ENCODE assay signal across 8 mouse cellular contexts in genomic region chr12:84191770-84192169, GRCm38 (mm10). TPM values are rescaled to one million over a fixed set of nuclear protein-coding genes. Genes with fewer than 3 reads are reported as not detected.
A peak's percentile ranks its signal among the peaks of the same experiment; 100 is the strongest.
DNase-seq lines count a peak whose midpoint lies in the region; ATAC-seq and TF ChIP-seq lines count a peak whose summit lies in the region.

No protein-coding gene starts in this region.

- DNase-seq in gastrocnemius, adult 2 months = no peak
- no peak for DNase-seq in gastrocnemius, adult 18-20 months (ENCODE audit: low spot score)
- no peak for DNase-seq in thymus, postnatal 14 days
- DNase-seq in urinary bladder, postnatal 14 days (ENCODE audit: low spot score) = no peak
- DNase-seq in left cerebral cortex, postnatal 25 days (ENCODE audit: low spot score in 2 of 2) = no peak

- WGBS in forebrain, embryonic 16.5 days = 16% methylated on average over 5 of the region's 5 CpGs
- 16% methylated on average over 5 of the region's 5 CpGs for WGBS in liver, embryonic 16.5 days (ENCODE audit: insufficient replicate concordance)

- H3K27me3 ChIP-seq in E14TG2a.4 (ENCODE audit: insufficient read depth, low read length) = peaks cover 15% of the 10 kb centered on the region
- H3K27me3 ChIP-seq in forebrain, embryonic 16.5 days (replicated peaks; ENCODE audit: control insufficient read depth, insufficient read depth, low read length) = no peaks in the 10 kb centered on the region
- H3K27me3 ChIP-seq in liver, embryonic 16.5 days (ENCODE audit: control insufficient read depth, insufficient read depth, low read depth, low read length) = no peaks in the 10 kb centered on the region

- H3K9ac ChIP-seq in forebrain, embryonic 16.5 days (replicated peaks; ENCODE audit: low read depth, low read length) = peak overlapping the region; percentile 85
- H3K9ac ChIP-seq in liver, embryonic 16.5 days (ENCODE audit: low read depth, low read length) = peak overlapping the region; percentile 97

- no peak for TF ChIP-seq CTCF in gastrocnemius, adult 2 months (IDR thresholded peaks at IDR 0.05)
- no peak for TF ChIP-seq CTCF in E14TG2a.4 (conservative IDR thresholded peaks at IDR 0.05; ENCODE audit: low read length)

- H3K4me3 ChIP-seq in gastrocnemius, adult 2 months = peak overlapping the region; percentile 96
- H3K4me3 ChIP-seq in E14TG2a.4 (replicated peaks; ENCODE audit: low read length) = peak overlapping the region; percentile 89
- H3K4me3 ChIP-seq in forebrain, embryonic 16.5 days (replicated peaks; ENCODE audit: low read length) = peak overlapping the region; percentile 63
- peak overlapping the region; percentile 76 for H3K4me3 ChIP-seq in liver, embryonic 16.5 days (ENCODE audit: low read depth, low read length)

- H3K4me1 ChIP-seq in E14TG2a.4 (replicated peaks; ENCODE audit: low read depth, low read length) = peaks cover 83% of the 10 kb centered on the region
- H3K4me1 ChIP-seq in forebrain, embryonic 16.5 days (replicated peaks; ENCODE audit: control insufficient read depth, insufficient read depth, low read length) = peaks cover 63% of the 10 kb centered on the region
- H3K4me1 ChIP-seq in liver, embryonic 16.5 days (ENCODE audit: control insufficient read depth, low read depth, low read length) = peaks cover 71% of the 10 kb centered on the region

- peak overlapping the region; percentile 85 for H3K4me2 ChIP-seq in forebrain, embryonic 16.5 days (ENCODE audit: low read length)
- peak overlapping the region; percentile 86 for H3K4me2 ChIP-seq in liver, embryonic 16.5 days (ENCODE audit: low read depth, low read length)

- peaks cover 21% of the 10 kb centered on the region for H3K36me3 ChIP-seq in E14TG2a.4 (ENCODE audit: insufficient read depth, low read length)
- no peaks in the 10 kb centered on the region for H3K36me3 ChIP-seq in forebrain, embryonic 16.5 days (ENCODE audit: control insufficient read depth, insufficient read depth)
- H3K36me3 ChIP-seq in liver, embryonic 16.5 days (ENCODE audit: control insufficient read depth, insufficient read depth) = peaks cover 7% of the 10 kb centered on the region

- peak overlapping the region; percentile 97 for H3K27ac ChIP-seq in gastrocnemius, adult 2 months
- no peak overlapping the region for H3K27ac ChIP-seq in forebrain, embryonic 16.5 days (ENCODE audit: low read length)
- peak overlapping the region; percentile 98 for H3K27ac ChIP-seq in liver, embryonic 16.5 days (ENCODE audit: low read length)

- intact Hi-C loops in gastrocnemius, adult 2 months (cut with DNase I) = loop anchor here (2.0 kb wide), 1 partner anchor 15 kb away; no protein-coding TSS in a partner anchor
- intact Hi-C loops in left cerebral cortex, postnatal 25 days (cut with DNase I) = loop anchor here (2.0 kb wide), 1 partner anchor 15 kb away; no protein-coding TSS in a partner anchor

- no peaks in the 10 kb centered on the region for H3K9me3 ChIP-seq in E14TG2a.4 (ENCODE audit: low read length)
- H3K9me3 ChIP-seq in forebrain, embryonic 16.5 days (ENCODE audit: control insufficient read depth, low read length) = no peaks in the 10 kb centered on the region
- H3K9me3 ChIP-seq in liver, embryonic 16.5 days (replicated peaks; ENCODE audit: control insufficient read depth, low read length) = no peaks in the 10 kb centered on the region

- ATAC-seq in forebrain, embryonic 16.5 days = no peak
- ATAC-seq in liver, embryonic 16.5 days (ENCODE audit: low read depth) = peak; percentile 25; the same call in 1 of the 2 replicates

RNA-seq across cellular contexts. Expression of gene Elmsan1, which starts 26.9 kb away (rescaled TPM):
- total RNA-seq in gastrocnemius, adult 2 months (2021) = 10 to 100 TPM; 10.2 to 11.9 TPM
- total RNA-seq in gastrocnemius, adult 18-20 months (2021) = 10 to 100 TPM in 1 of 2 experiments, 1 to 10 TPM in 1; 6.9 to 10.9 TPM
- 3.8 and 4.4 TPM in 2 replicates for polyA plus RNA-seq in forebrain, embryonic 16.5 days (2015; fragmentation: Nextera tagmentation; extraction: Ambion mirVana)
- polyA plus RNA-seq in liver, embryonic 16.5 days (2015; fragmentation: Nextera tagmentation; extraction: Ambion mirVana) = 6.9 and 7.8 TPM in 2 replicates
- total RNA-seq in left cerebral cortex, postnatal 25 days (2021) = 10 to 100 TPM; 15.0 to 15.7 TPM

RNA-seq across cellular contexts. Expression of gene Pnma1, which starts 43.5 kb away (rescaled TPM):
- total RNA-seq in gastrocnemius, adult 2 months (2021) = under 1 TPM; 0.10 to 0.17 TPM
- total RNA-seq in gastrocnemius, adult 18-20 months (2021) = under 1 TPM in 1 of 2 experiments, not detected in 1; 0.11 TPM
- polyA plus RNA-seq in forebrain, embryonic 16.5 days (2015; fragmentation: Nextera tagmentation; extraction: Ambion mirVana) = 5.3 and 7.2 TPM in 2 replicates
- polyA plus RNA-seq in liver, embryonic 16.5 days (2015; fragmentation: Nextera tagmentation; extraction: Ambion mirVana) = 0.12 and 0.14 TPM in 2 replicates
- total RNA-seq in left cerebral cortex, postnatal 25 days (2021) = 1 to 10 TPM; 4.9 to 5.2 TPM

Comparison
In these comparisons a context has a peak if more than half of its experiments do, and no peak if none do; other contexts are left out.
1. RNA of gene Pnma1, which starts 43.5 kb away (total RNA-seq): 4.9 to 5.2 TPM in left cerebral cortex, postnatal 25 days; 0.10 to 0.17 TPM in gastrocnemius, adult 2 months and 0.11 TPM in gastrocnemius, adult 18-20 months; every median in the first group is over 4 times any median in the second.
2. Peak in every context shown above with its lines, with median percentiles within 50 percentile points of each other: H3K4me3 ChIP-seq.